Mouse (Mus musculus) hematopoietic stem cell, adult 5-6 weeks (primary cell): Measurements from ENCODE around the gene Rpl18a. TPM values are rescaled to one million over a fixed set of nuclear protein-coding genes. Genes with fewer than 3 reads are reported as not detected.

Experiments
- ATAC-seq, 2 experiments: fragments of 125-278 bp in 1 of 2; replicated peaks in 1 of 2; 2 replicates each; pipeline ENCODE4 v1.8.0; 2016 to 2017; ENCODE audit warnings: inconsistent platforms in 2 of 2, mild to moderate bottlenecking in 2 of 2, moderate number of reproducible peaks in 2 of 2, low read depth in 1 of 2, moderate TSS enrichment in 1 of 2; ENCODE audit not compliant: low FRiP score in 2 of 2, poor library complexity in 2 of 2, severe bottlenecking in 2 of 2, insufficient read depth in 1 of 2, low TSS enrichment in 1 of 2
- total RNA-seq: library from RNA; stranded (forward); fragments of 172-1452, 232-1000 nt; gene quantifications from 2 replicates; pipeline ENCODE4 v1.2.3, GENCODE M21; 2017

Rpl18a gene
- total RNA-seq, result 2,300 and 3,111 TPM in 2 replicates

DNA sequence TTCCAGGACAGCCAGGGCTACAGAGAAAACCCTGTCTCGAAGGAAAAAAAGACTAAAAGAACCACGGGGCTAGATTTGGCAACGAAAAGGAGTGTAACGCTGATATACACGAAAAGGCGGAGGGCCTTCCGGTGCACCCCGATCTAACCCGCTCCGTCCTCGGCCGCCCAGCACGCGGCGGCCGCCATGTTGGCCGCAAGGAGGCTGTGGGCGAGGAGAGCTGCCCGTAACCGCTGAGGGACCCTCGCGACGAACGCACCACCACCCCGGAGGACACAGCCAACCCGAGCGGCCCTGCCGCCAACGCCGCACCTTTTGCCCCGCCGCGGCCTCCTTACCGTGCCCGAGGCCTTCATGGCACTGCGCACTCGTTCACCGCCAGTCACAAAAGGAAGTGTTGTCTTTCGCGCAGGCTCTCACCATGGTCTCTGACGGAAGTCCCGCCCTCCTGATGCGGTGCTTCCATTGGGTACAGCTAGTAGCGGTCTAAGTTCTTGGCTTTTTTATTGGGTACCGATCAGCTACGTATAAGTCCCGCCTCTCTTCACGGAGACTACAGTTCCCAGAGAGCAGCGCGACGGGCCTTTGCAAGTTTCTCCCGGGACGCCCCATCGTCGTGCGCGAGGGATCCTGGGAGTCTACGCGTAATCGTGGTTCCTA, at the start of gene Rpl18a:
Gene Rpl18a (minus strand): TSS at position 392 of the 660 bp plus-strand sequence.
- ATAC-seq, result peak; percentile 92 to 93

DNA sequence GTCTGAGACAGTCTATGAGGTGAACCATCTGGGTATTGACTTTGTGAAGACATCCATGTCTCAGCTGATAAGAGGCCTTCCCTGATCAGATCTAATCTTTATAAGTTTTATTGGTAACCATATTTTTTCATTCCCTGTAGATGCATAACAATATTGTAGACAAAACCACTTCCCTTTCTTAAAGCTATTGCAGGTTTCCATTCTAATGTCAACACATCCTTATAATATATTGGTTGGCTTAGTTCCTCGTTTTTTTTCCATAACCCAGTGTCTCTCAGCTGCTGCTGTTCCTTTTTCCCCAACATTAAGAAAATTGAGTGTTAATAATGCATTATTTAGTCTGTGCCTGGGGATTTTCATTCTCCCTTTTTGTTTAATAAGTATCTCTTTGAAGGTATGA, 46.0 kb upstream of the Rpl18a start:
- ATAC-seq, result no peak

DNA sequence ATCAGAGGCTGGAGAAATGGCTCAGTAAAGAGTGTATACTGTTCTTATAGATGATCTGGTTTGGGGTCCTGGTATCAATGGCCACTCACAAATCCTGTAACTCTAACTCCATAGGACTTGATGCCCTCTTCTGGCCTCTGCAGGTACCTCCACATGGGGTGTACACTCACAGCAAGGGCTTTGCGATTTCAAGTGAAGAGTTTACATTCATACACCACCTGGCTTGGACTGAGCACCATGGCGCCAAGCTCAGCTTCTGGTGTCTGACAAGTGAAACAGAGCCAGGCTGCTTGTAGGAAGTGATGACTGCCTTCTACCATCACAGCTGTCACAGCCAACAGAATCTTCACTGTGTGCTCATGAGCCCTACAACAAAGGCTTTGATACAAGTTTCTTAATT, 44.3 kb upstream of the Rpl18a start:
- ATAC-seq, result no peak

DNA sequence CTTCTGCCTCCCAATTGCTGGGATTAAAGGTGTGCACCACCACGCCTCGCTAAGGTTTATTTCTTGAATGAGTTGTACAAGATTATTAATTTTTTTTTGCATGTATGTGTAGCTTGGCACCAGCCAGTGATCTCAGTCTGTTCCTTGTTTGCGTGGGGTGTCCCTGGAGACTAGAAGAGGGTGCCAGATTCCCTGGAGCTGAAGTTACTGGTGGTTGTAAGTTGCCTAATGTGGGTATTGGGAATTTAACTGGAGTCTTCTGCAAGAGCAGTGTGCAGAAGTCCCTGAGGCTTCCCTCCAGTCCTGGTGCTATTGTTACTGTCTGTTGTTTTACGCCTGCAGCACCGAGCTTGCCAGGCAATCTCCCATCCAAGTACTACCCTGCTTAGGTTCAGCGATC, 40.0 kb upstream of the Rpl18a start:
- no peak for ATAC-seq

DNA sequence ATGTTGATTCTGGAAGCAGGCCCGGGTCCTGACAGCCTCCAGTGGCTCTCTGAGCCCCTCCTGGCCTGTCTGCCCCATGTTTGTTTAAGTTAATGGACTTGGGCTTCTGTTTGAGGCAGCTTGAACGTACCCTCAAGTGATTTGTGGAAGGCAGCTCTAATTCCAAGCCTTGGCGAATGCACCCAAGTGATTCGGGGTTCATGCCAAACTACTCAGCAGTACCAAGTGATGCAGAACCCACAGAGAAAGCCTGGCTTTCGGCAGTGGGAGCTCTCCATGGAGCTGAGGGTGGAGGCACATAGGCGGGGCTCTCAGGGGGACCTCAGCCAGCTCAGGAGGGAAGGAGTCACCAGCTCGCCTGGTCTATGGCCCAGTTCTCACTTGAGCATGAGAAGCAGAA, 37.6 kb upstream of the Rpl18a start:
- no peak for ATAC-seq

DNA sequence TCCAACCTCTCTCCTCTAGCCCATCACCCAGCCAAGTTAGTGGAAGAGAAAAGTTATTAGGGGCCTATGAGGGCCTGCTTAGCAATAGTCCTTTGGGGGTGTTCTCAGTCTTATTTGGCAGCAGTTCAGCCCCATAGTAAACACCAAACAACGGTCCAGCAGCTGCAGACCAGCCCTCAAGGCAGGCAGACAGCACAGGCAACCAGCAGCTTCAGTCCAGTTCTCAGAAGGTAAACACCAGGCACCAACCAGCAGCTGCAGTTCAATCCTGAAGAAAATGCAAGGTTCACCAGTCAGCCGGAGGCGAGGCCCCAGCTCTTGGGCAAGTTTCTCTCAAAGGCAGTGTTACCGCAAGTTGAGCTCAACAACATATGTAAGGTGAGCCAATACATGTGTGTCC, 35.8 kb upstream of the Rpl18a start:
- no peak for ATAC-seq

DNA sequence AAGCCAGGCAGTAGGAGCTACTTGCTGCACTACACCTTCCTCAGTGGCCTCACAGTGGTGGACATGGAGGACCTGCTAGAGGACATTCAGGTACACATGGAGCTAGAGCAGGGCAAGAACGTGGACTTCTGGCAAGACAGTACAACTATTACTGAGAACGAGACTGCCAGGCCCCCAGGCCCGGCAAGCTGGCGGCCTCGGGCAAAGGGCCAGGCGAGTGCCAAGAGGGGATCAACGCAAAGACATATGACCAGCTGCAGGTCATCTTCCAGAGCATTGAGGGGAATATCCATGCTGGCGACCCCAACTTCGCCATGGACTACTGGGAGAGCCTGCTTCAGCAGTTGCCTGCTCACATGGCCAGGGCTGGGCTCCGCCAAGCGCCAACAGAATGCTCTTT, 34.5 kb upstream of the Rpl18a start:
- no peak for ATAC-seq

DNA sequence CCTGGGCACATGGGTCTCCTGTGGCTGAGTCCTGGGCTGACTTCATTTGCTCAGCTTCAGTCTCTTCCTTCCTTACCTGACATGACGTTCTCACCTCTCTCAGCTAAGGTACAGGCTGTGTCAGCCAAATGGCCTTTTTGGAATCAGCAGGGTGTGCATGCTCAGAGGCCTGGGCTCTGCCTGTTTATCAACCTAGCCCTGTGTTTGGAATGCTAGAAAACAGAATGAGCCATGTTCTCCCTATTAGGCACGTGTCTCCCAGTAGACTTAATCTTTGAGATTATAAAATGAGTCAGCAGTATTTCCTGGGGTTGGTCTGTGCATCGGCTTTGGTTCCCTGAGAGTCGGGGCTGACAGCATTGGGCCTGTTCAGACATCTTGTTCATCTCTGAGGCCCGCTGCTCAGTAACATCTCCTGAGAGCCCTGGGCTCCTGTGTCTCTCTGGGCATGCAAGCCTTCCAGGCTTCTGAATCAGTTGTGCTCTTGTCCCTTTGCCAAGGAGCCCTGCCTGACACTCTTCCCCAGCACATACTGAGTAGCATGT, 31.6 kb upstream of the Rpl18a start:
- no peak for ATAC-seq

DNA sequence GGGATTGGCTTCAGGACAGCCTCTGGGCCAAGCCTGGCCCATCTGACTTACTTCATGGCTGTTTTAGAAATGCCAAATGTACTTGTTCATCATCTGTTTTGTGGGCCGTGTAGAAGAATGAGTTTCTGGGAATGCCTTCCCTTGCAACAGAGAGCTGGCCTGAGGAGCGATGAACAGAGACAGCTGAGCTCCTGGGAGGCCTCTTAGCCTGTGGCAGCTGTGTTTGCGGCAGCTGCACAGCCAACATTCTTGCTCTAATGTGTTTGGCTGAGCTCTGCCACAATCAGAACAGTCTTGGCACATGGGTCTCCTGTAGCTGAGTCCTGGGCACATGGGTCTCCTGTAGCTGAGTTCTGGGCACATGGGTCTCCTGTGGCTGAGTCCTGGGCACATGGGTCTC, 30.9 kb upstream of the Rpl18a start:
- ATAC-seq, result no peak

DNA sequence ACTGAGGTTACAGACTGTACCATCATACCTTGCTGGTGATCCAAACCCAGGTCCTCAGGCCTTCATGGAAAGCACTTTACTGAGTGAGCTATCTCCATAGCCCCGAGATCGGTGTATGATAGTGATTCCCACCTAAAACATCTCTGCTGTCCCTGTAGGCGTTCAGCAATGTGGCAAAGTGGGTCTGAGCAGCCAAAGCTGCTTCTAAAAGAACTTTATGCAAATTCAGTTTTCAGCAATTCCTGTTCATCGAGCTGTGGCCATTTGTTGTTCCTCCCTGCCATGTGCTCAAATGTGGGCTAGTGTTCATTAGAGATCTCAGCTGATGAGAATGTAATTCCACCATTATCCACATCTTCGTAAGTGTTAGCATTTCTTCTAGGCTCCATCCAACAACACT, 29.2 kb upstream of the Rpl18a start:
- ATAC-seq, result no peak

DNA sequence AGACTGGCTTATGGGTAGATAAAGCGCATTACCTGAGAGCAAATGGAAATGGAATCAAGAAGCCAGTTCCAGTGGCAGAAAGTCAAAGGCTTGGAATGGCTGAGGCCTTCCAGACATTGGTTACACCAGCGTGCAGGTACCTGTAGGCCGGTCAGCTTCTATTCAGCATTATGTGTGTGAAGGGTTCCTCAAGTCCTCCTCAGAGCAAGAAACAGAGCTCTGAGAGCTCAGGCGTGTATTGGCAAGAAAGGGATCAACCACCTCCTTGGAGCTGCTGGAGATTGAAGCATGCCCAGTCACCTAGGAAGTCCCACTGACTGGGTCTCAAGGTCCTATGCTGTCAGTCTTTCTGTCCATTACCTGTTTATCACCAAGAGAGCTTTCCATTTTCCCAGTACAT, 28.5 kb upstream of the Rpl18a start:
- no peak for ATAC-seq

DNA sequence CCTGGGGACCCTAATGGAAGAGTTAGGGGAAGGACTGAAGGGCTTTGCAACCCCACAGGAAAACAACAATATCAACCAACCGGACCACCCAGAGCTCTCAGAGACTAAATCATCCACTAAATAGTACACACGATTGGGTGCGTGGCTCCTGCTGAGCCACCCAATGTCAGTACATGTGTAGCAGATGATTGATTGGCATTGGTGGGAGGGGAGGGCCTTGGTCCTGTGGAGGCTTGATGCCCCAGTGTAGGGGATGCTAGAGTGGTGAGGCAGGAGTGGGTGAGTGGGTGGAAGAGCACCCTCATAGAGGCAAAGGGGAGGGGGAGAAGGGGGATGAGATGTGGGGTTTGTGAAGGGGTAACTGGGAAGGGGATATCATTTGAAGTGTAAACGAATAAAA, 26.9 kb upstream of the Rpl18a start:
- no peak for ATAC-seq

DNA sequence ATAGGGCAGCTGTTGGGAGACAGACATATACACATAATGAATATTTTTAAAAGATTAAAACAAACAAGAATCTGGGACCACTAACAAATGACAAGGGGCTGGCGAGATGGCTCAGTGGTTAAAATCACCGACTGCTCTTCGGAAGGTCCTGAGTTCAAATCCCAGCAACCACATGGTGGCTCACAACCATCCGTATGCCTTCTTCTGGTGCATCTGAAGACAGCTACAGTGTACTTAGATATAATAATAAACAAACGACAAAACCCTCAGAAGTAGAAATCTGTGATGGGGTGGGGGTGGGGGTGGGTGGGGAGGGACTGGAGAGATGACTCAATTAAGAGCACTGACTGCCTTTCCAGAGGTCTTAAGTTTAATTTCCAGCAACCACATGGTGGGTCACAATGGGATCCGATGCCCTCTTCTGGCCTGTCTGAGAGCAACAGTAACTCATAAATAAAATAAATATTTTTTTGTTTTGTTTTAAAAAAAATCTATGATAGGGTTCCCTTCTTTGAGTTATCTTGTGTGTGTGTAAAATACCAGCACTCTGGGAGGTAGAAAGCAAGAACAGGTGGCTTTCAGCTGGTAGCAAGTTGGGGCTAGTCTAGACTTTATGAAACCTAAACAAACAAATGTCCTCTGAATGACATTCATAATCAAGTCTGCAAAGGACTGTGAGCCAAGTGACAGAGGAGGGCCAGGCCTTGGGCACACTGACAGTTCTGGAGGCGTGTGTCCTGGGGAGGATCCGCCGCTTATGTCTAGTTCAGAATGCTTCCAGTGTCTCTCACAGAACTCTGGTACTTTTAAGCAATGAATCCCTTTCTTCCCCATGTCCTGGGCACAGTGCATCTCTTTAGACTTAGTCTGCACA, 23.1 kb upstream of the Rpl18a start:
- ATAC-seq, result no peak

DNA sequence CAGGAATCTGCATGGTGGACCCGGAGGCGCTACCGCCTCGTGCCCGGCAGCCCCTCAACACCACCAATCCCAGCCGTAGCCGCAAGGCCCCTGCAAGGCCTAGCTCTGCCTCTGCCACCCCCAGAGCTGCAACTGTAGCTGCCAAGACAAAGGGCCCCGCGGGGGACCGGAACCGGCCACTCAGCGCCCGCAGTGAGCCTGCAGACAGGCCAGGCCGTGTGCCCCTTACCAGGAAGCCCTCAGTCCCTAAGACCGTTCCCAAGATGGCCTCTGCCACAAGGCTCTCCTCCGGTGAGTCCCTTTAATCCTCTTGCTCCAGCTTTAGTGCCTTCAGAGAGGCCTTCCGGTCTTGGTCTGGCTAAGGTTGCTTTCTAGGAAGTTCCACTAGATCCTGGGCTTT, 17.5 kb upstream of the Rpl18a start:
- no peak for ATAC-seq

DNA sequence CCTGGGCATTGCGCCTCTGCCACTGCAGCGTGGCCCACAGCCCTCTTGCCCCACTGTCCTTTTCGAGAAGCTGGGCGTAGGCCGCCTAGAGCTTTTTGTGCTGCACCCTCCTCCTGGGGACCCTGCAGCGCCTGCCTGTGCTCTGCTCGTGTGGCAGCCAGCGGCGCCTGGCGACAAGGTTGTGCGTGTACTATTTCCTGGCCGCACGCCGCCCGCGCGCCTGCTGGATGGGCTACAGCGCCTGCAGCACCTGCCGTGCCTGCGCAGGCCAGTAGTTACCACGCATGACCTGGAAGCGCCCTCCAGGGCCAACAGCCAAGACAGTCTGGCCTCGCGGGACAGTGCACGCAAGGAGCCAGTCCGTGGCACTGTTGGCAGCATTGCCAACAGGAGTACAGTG, 16.3 kb upstream of the Rpl18a start:
- ATAC-seq, result no peak

DNA sequence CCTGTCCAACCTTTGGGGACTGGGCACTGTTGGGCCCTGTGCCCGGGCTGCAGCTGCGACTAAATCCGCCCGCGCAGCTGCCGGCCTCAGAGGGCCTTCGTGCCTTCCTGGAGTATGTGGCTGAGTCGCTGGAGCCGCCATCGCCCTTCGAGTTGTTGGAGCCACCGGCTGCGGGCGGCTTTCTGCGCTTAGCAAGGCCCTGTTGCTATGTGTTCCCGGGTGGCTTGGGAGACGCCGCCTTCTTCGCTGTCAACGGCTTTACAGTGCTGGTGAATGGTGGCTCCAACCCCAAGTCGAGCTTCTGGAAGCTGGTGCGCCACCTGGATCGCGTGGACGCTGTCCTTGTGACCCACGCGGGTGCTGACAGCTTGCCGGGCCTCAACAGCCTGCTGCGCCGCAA, 15.7 kb upstream of the Rpl18a start:
- no peak for ATAC-seq

DNA sequence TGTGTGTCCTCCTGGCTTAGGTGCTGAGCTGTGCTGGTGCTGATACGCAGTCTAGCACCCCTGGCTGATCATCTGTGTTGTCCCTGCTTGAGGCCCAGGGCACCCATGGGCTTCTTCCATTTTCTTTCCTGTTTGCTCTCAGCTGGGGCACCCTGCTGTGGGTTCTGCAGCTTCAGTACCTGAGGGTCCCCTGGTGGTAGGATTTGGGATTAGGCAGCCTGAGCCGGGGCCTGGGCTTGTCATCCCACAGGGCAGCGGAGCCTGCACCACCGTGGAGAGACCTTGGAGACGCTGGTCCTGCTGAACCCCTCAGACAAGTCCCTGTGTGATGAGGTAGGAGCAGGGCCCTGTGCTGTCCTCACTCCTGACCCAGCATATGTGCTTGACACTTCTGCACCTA, 14.4 kb upstream of the Rpl18a start:
- peak in 1 of 2 experiments; percentile 29; a peak in 1 of 4 replicates for ATAC-seq

DNA sequence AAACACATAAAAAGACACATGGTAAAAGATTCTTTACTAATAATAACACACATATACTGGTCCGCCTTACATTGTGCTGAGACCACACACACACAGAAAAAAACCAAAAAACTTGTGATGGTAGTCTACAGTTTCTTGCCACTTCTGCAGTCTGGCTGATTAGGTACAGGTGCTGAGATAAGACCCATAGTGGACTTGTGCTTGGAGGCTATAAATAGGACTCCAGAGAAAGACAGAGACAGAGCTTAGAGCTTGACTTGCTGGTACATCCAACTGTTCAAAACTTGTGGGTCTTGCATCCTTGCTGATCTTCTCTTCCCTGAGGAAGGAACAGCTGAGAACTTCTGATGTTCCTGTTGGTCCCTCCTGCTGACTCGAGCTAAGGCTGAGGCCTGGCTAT, 10.3 kb upstream of the Rpl18a start:
- no peak for ATAC-seq
